Mouse (Mus musculus) small intestine, adult 2 months (tissue): ENCODE data around the gene Sorcs2. TPM values are rescaled to one million over a fixed set of nuclear protein-coding genes. Genes with fewer than 3 reads are reported as not detected.

ENCODE experiments used
- H3K27ac ChIP-seq: fragments of 200-500 bp; 2 replicates; pipeline ENCODE4 v1.5.1; 2012; ENCODE audit warnings: low read depth, low read length, control low read depth, inconsistent platforms; ENCODE audit not compliant: insufficient read depth
- H3K27me3 ChIP-seq: fragments of 200-500 bp; 2 replicates; pipeline ENCODE4 v1.6.1; 2012; ENCODE audit warnings: mild to moderate bottlenecking, moderate library complexity, low read length, inconsistent platforms; ENCODE audit not compliant: control insufficient read depth, insufficient read depth
- H3K36me3 ChIP-seq: fragments of 200-500 bp; 2 replicates; pipeline ENCODE4 v1.6.1; 2012; ENCODE audit warnings: mild to moderate bottlenecking, low read length, control low read depth, inconsistent platforms; ENCODE audit not compliant: control insufficient read depth, insufficient read depth
- H3K4me1 ChIP-seq: fragments of 200-500 bp; 2 replicates; pipeline ENCODE4 v1.6.1; 2012; ENCODE audit warnings: low read length, inconsistent platforms, mixed read lengths; ENCODE audit not compliant: control insufficient read depth, insufficient read depth, insufficient read length
- H3K4me3 ChIP-seq: fragments of 200-500 bp; 2 replicates; pipeline ENCODE4 v1.5.1; 2012; ENCODE audit warnings: low read depth, mild to moderate bottlenecking, control low read depth, inconsistent platforms, low read length, moderate library complexity
- CTCF ChIP-seq: fragments of 200-500 bp; IDR thresholded peaks from 2 replicates; pipeline ENCODE4 v1.5.1; 2012; ENCODE audit warnings: low read depth, mild to moderate bottlenecking, control low read depth, inconsistent platforms, low read length, moderate library complexity, mixed read lengths; ENCODE audit not compliant: insufficient replicate concordance, insufficient read length; ENCODE audit errors: extremely low read depth
- POLR2A ChIP-seq: fragments of 200-500 bp; IDR thresholded peaks from 2 replicates; pipeline ENCODE4 v1.6.1; 2012; ENCODE audit warnings: low read depth, mild to moderate bottlenecking, control low read depth, inconsistent platforms, low read length, moderate library complexity
- WGBS: fragments of 180-500 bp; shearing (Covaris S2); methylation state at CpG from one replicate; pipeline ENCODE4 v1.1.7; 2018; 5-methylcytosine and 5-hydroxymethylcytosine counted together
- polyA plus RNA-seq: library from polyadenylated mRNA; depleted of rRNA; stranded (reverse); fragments of >200 nt; gene quantifications from 2 replicates; pipeline ENCODE4 v1.2.3, GENCODE M21; 2012

Sorcs2 gene
- polyA plus RNA-seq, 1 experiment = 5.9 TPM

DNA sequence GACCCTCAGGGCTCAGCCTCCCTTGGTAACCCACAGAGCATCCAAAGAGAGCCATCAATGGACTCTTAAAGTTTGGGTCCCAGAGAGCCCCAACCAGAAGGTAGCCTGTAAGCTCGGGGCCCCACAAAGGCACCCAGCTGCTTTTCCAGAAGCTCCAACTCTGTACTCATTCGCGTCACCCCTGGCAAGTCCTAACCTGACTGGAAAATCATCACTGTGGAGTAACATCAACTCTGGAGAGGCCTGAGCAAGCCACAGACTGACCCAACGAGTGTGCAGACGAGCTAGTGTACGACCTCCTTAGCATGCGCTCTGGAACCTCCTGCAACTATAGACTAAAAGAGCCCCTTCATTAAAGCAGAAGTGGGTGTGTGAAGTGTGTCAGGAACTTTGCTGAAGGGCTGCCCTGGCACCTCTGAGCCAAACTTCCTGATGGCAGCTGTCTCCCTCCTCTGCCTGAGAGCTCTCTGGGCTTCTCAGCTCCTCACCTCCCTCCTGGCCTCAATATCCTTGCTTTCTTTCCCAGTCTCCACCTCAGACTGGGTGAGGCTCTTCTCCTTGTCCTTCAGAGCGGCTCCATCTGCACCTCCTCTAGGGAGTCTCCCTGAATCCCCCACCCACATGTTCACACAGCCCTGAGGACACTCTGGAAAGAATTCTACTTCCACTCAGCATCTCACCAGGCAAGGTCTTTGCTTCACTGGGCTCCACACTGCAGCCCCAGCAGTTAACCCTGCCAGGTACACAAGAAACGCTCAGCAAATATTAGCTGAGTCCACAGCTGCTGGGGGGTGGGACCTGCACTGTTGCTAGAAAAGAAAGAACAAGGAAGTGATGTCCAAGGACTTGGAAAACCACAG, 8.0 kb downstream of the Sorcs2 start:
- no peaks in the 10 kb centered on the region for H3K27me3 ChIP-seq
- TF ChIP-seq POLR2A (no peak), CTCF (no peak)
- H3K27ac ChIP-seq = peak overlapping the region; percentile 49
- no peaks in the 10 kb centered on the region for H3K36me3 ChIP-seq
- peaks cover 2% of the 10 kb centered on the region; the same call in 1 of the 2 replicates for H3K4me1 ChIP-seq
- 48% methylated on average over 9 of the region's 9 CpGs for WGBS
- no peak overlapping the region for H3K4me3 ChIP-seq

DNA sequence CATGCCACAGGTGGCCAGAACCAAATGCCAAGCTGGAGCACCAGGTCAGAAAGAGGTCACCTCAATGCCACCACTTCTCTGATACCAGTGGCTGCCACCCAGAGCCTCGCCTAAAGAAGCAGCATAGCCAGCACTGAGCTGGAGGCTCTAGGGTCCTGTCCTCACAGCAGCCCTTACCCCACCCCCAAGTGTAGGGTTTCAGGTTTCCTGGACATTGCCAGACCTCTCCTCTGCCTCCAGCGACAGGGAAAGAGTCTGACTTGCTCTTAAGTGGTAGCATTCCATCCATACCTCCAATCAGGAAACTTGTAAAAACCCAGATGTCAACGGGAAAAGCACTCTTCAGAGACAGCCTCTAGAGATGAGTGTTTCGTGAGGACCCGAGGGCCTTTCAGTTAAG, 12.9 kb downstream of the Sorcs2 start:
- TF ChIP-seq CTCF = no peak
- TF ChIP-seq POLR2A = no peak
- Histone ChIP-seq H3K4me3 (no peak overlapping the region), H3K27ac (no peak overlapping the region), H3K27me3 (no peaks in the 10 kb centered on the region), H3K4me1 (peaks cover 9% of the 10 kb centered on the region), H3K36me3 (no peaks in the 10 kb centered on the region)
- WGBS = 63% methylated on average over 5 of the region's 5 CpGs

DNA sequence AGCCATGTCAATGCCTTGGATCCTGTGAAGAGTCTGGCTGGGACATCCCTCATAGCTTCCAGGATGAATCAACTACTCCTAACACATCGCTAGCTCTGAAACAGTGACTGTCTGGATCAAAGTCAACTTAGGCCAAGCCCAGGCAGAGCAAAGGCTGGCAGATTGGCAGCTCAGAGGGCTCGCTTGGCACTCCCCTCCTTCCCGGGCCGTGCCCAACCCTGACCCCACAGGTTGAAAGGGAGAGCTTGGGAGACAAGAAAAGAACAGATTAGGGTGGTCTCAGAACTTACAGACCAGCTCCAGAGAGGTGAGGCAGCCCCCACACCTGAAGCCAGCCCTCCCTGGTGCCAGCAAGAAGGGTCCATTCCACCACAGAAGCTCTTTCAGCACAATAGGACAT, 14.5 kb downstream of the Sorcs2 start:
- Histone ChIP-seq H3K4me3 (no peak overlapping the region), H3K4me1 (peaks cover 26% of the 10 kb centered on the region), H3K27me3 (no peaks in the 10 kb centered on the region), H3K27ac (peak overlapping the region; percentile 5; the same call in 1 of the 2 replicates), H3K36me3 (no peaks in the 10 kb centered on the region)
- TF ChIP-seq CTCF (no peak), POLR2A (no peak)
- 33% methylated on average over 4 of the region's 4 CpGs for WGBS

DNA sequence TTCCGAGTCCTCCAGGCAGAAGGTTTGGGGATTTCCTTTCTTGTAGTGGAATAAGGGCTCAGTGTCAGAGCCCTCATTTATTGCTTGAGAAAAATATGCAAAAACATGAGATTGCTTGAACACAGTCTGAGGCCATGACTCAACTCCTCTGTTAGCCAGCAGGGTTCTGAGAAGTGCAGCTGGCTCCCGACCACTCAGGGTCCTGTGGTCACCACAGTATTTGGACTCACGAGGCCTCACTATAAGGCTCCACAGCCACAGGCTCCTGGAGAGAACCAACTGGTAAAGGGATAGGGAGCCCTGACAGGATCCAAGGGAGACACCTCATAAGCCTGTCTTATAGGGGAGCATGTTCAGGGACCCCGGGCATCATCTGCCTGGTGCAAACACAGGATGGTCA, 15.2 kb downstream of the Sorcs2 start:
- TF ChIP-seq CTCF (no peak), POLR2A (no peak)
- Histone ChIP-seq H3K27ac (no peak overlapping the region), H3K36me3 (no peaks in the 10 kb centered on the region), H3K27me3 (no peaks in the 10 kb centered on the region), H3K4me3 (no peak overlapping the region), H3K4me1 (peaks cover 31% of the 10 kb centered on the region)
- 67% methylated on average over 4 of the region's 4 CpGs for WGBS

DNA sequence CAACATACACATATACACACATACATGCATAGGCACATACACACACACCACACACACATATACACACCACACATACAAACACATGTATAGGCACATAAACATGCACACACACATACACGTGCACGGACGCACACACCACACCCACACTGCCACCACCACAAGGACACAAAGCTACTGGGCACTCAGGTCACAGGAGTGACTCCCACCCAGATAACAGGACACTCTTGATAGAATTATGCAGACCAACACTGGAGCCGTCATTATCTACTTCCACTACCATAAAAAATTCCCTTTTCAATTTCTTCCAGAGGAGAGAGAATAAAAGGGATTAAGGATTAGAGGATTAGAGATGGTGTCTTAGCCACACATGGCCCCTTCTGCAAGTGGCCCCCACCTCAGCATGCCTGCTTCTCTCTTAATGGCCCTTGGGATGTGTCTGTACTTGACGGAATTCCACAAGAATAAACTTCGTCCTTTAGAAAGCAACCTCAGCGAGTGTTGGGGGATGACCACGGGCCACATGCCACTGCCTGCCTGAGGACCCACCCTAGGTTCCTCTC, 15.7 kb downstream of the Sorcs2 start:
- WGBS = 78% methylated on average over 8 of the region's 8 CpGs
- Histone ChIP-seq H3K4me1 (peaks cover 36% of the 10 kb centered on the region), H3K36me3 (no peaks in the 10 kb centered on the region), H3K27me3 (no peaks in the 10 kb centered on the region), H3K27ac (no peak overlapping the region), H3K4me3 (no peak overlapping the region)
- TF ChIP-seq CTCF (no peak), POLR2A (no peak)

DNA sequence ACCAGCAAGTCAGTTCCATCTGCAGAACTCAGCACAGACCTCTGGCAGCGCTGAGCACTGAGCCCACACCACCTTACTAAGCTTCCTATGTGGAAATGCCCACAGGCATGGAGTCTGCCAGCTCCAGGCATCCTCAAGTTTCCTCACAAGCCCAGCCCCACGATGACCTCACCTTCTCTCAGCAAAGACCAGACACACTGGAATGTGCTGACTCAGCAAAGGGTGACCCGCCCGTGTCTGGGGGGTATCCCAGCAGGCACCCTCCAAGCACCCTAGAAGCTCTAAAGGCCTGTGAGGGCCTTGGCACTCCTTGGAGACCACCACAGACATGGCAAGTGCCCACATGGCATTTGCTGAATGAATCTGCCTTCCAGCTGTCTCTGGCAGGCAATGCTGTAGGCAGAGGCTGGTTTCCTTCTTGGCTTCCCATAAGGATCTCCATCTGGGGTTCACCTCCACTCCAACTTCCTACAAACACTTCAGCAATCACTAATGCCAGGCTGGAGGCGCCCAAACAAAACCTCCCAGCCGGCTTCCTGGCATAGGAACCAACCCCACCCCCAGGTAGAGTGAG, 17.9 kb downstream of the Sorcs2 start:
- H3K27ac ChIP-seq = no peak overlapping the region
- H3K27me3 ChIP-seq = no peaks in the 10 kb centered on the region
- H3K4me3 ChIP-seq = no peak overlapping the region
- H3K36me3 ChIP-seq = no peaks in the 10 kb centered on the region
- WGBS = 43% methylated on average over 6 of the region's 6 CpGs
- peaks cover 55% of the 10 kb centered on the region for H3K4me1 ChIP-seq
- no peak for TF ChIP-seq POLR2A
- TF ChIP-seq CTCF = no peak

DNA sequence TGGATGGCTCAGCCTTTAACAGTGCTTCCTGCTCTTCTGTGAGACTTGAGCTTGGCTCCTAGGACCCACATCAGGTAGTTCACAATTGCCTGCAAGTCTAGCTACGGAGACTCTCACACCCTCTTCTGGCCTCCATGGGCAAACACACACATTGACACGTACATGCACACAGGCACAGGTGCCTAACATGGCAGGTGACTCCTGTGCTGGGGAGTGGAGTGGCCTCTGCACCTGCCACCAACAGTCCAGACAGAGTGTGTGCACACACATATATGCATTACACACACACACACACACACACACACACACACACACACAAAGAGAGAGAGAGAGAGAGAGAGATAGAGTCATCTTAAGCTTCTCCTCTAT, 19.6 kb downstream of the Sorcs2 start:
- H3K27me3 ChIP-seq = no peaks in the 10 kb centered on the region
- no peaks in the 10 kb centered on the region for H3K36me3 ChIP-seq
- no peak overlapping the region for H3K4me3 ChIP-seq
- peak overlapping the region; percentile 88 for H3K27ac ChIP-seq
- no peak for TF ChIP-seq CTCF
- TF ChIP-seq POLR2A = no peak
- H3K4me1 ChIP-seq = peaks cover 66% of the 10 kb centered on the region
- 34% methylated on average over 2 of the region's 2 CpGs for WGBS
